ENCODE assay signal across 26 mouse cellular contexts in genomic region chr9:83579049-83579448, GRCm38 (mm10).
"Had no signal": no experiment of that assay in that cellular context is flagged by ENCODE, and none has a peak within 500 bp of the region (broad histone marks: within the 10 kb centered on the region; RNA-seq: fewer than 3 reads in every experiment).

No protein-coding gene starts in this region.

- H3K4me3 ChIP-seq: embryonic facial prominence, embryonic 10.5 days; embryonic facial prominence, embryonic 12.5 days; embryonic facial prominence, embryonic 13.5 days; embryonic facial prominence, embryonic 15.5 days; erythroblast, embryonic 14.5 days; forebrain, embryonic 10.5 days; forebrain, embryonic 12.5 days; forebrain, embryonic 13.5 days; forebrain, embryonic 15.5 days; gastrocnemius, adult 2 months; heart, adult 2 months had no signal

- H3K27me3 ChIP-seq: embryonic facial prominence, embryonic 12.5 days; embryonic facial prominence, embryonic 13.5 days; embryonic facial prominence, embryonic 15.5 days; forebrain, embryonic 12.5 days; forebrain, embryonic 13.5 days; forebrain, embryonic 15.5 days had no signal

- DNase-seq: cerebellum, adult 8-10 months; cerebellum, adult 9-10 months; cerebellum, adult 9-11 months; cerebellum, postnatal 10 days; cerebellum, postnatal 14 days; cerebellum, postnatal 25 days; cerebellum, postnatal 36 days; embryo, embryonic 11 days; forebrain, postnatal 0 days; gastrocnemius, adult 2 months; gastrocnemius, postnatal 10 days; gastrocnemius, postnatal 14 days; gastrocnemius, postnatal 25 days; gastrocnemius, postnatal 36 days; heart, adult 11 months; heart, adult 18-20 months; heart, adult 2 months had no signal

- H3K36me3 ChIP-seq: embryonic facial prominence, embryonic 10.5 days; embryonic facial prominence, embryonic 12.5 days; embryonic facial prominence, embryonic 13.5 days; embryonic facial prominence, embryonic 15.5 days; forebrain, embryonic 10.5 days; forebrain, embryonic 12.5 days; forebrain, embryonic 15.5 days had no signal

- H3K4me2 ChIP-seq: embryonic facial prominence, embryonic 12.5 days; embryonic facial prominence, embryonic 13.5 days; embryonic facial prominence, embryonic 15.5 days; forebrain, embryonic 12.5 days; forebrain, embryonic 13.5 days; forebrain, embryonic 15.5 days had no signal
